Mouse (Mus musculus) small intestine, adult 2 months (tissue): ENCODE measurements around the gene Defb30.

ENCODE experiments used
- CTCF ChIP-seq: fragments of 200-500 bp; IDR thresholded peaks from 2 replicates; pipeline ENCODE4 v1.5.1; 2012; ENCODE audit warnings: low read depth, mild to moderate bottlenecking, control low read depth, inconsistent platforms, low read length, moderate library complexity, mixed read lengths; ENCODE audit not compliant: insufficient replicate concordance, insufficient read length; ENCODE audit errors: extremely low read depth
- POLR2A ChIP-seq: fragments of 200-500 bp; IDR thresholded peaks from 2 replicates; pipeline ENCODE4 v1.6.1; 2012; ENCODE audit warnings: low read depth, mild to moderate bottlenecking, control low read depth, inconsistent platforms, low read length, moderate library complexity

- no peak for TF ChIP-seq POLR2A
- no peak for TF ChIP-seq CTCF
Measured at GRCm38 (mm10) chr14:63049910-63050370, at the start of gene Defb30.
